Mouse (Mus musculus) CH12.LX (cell line): ENCODE measurements around the gene Mturn. TPM values are rescaled to one million over a fixed set of nuclear protein-coding genes. Genes with fewer than 3 reads are reported as not detected.

Experiments used
- DNase-seq: peaks from one replicate; pipeline ENCODE4 v3.0.0-alpha.2; 2013; ENCODE audit errors: extremely low read depth
- H3K27ac ChIP-seq: 2 replicates; pipeline ENCODE4 v1.5.1; 2012; ENCODE audit warnings: low read depth, mild to moderate bottlenecking, control low read depth, moderate library complexity; ENCODE audit not compliant: insufficient read depth
- H3K27me3 ChIP-seq: replicated peaks from 2 replicates; pipeline ENCODE3; 2012; ENCODE audit warnings: inconsistent platforms
- H3K36me3 ChIP-seq, 2 experiments: replicated peaks in 1 of 2; 2 replicates each; pipeline versions ENCODE3 to v1.6.1; 2012; ENCODE audit warnings: inconsistent platforms in 1 of 2, low read length in 1 of 2, mild to moderate bottlenecking in 1 of 2, mixed read lengths in 1 of 2, moderate library complexity in 1 of 2; ENCODE audit not compliant: control insufficient read depth in 1 of 2, insufficient read depth in 1 of 2
- H3K4me1 ChIP-seq, 2 experiments: 2 replicates each; pipeline ENCODE4 v1.6.1; 2012; ENCODE audit warnings: inconsistent platforms in 1 of 2, moderate library complexity in 1 of 2; ENCODE audit not compliant: insufficient read depth in 2 of 2, control insufficient read depth in 1 of 2
- H3K4me2 ChIP-seq: 2 replicates; pipeline ENCODE4 v1.6.1; 2012; ENCODE audit warnings: low read depth, mild to moderate bottlenecking, control low read depth; ENCODE audit not compliant: poor library complexity, insufficient read depth, severe bottlenecking
- H3K4me3 ChIP-seq, 3 experiments: fragments of 150-350 bp in 1 of 3; sonication (generic) in 1 of 3; replicated peaks in 1 of 3; 2 replicates each; pipeline versions ENCODE3 to v1.5.1; 2011 to 2012; ENCODE audit warnings: low read depth in 2 of 3, low read length in 2 of 3, mild to moderate bottlenecking in 2 of 3, moderate library complexity in 2 of 3, control low read depth in 1 of 3, improper control_type of control experiment in 1 of 3, inconsistent platforms in 1 of 3, mixed read lengths in 1 of 3; ENCODE audit not compliant: poor library complexity in 1 of 3
- H3K79me2 ChIP-seq: replicated peaks from 2 replicates; pipeline ENCODE4 v1.6.1; 2012; ENCODE audit warnings: mild to moderate bottlenecking, moderate library complexity; ENCODE audit not compliant: control insufficient read depth, poor library complexity, insufficient read depth, severe bottlenecking; ENCODE audit errors: extremely low read depth
- H3K9ac ChIP-seq: 2 replicates; pipeline ENCODE4 v1.6.1; 2012; ENCODE audit warnings: low read depth, mild to moderate bottlenecking, control low read depth, moderate library complexity; ENCODE audit not compliant: insufficient read depth
- H3K9me3 ChIP-seq: replicated peaks from 2 replicates; pipeline ENCODE3; 2012; ENCODE audit warnings: low read length, inconsistent platforms, mixed read lengths
- BHLHE40 ChIP-seq: IDR thresholded peaks from 2 replicates; pipeline ENCODE4 v1.6.1; 2011; ENCODE audit warnings: mild to moderate bottlenecking, low read depth, low read length, improper control_type of control experiment
- CHD1 ChIP-seq: IDR thresholded peaks from 2 replicates; pipeline ENCODE4 v1.6.1; 2012; ENCODE audit warnings: low read depth, low read length, improper control_type of control experiment, inconsistent platforms
- CHD2 ChIP-seq: IDR thresholded peaks from 2 replicates; pipeline ENCODE4 v1.6.1; 2011; ENCODE audit warnings: low read length, improper control_type of control experiment
- CTCF ChIP-seq, 2 experiments: IDR thresholded peaks in 1 of 2; conservative IDR thresholded peaks in 1 of 2; 2 replicates each; pipeline ENCODE4 v1.5.1; 2011 to 2012; ENCODE audit warnings: low read depth in 2 of 2, low read length in 2 of 2, improper control_type of control experiment in 1 of 2, inconsistent platforms in 1 of 2, mild to moderate bottlenecking in 1 of 2, moderate library complexity in 1 of 2
- E2F4 ChIP-seq: IDR thresholded peaks from 2 replicates; pipeline ENCODE4 v1.6.1; 2011; ENCODE audit warnings: low read depth, low read length, improper control_type of control experiment; ENCODE audit not compliant: insufficient replicate concordance
- ELF1 ChIP-seq: IDR thresholded peaks from 2 replicates; pipeline ENCODE4 v1.6.1; 2014; ENCODE audit warnings: low read depth, mild to moderate bottlenecking, inconsistent platforms, low read length, improper control_type of control experiment
- EP300 ChIP-seq: IDR thresholded peaks from 2 replicates; pipeline ENCODE4 v1.6.1; 2011; ENCODE audit warnings: low read length, improper control_type of control experiment
- ETS1 ChIP-seq: conservative IDR thresholded peaks from 2 replicates; pipeline ENCODE4 v1.6.1; 2012; ENCODE audit warnings: low read depth, mild to moderate bottlenecking, inconsistent platforms, low read length, improper control_type of control experiment, moderate library complexity
- GABPA ChIP-seq: IDR thresholded peaks from 2 replicates; pipeline ENCODE4 v1.6.1; 2012; ENCODE audit warnings: low read depth, low read length, improper control_type of control experiment, inconsistent platforms; ENCODE audit not compliant: insufficient replicate concordance
- HCFC1 ChIP-seq: IDR thresholded peaks from 2 replicates; pipeline ENCODE4 v1.6.1; 2012; ENCODE audit warnings: low read depth, mild to moderate bottlenecking, inconsistent platforms, low read length, improper control_type of control experiment
- IRF4 ChIP-seq: IDR thresholded peaks from 2 replicates; pipeline ENCODE4 v1.6.1; 2014; ENCODE audit warnings: low read depth, mild to moderate bottlenecking, inconsistent platforms, low read length, improper control_type of control experiment
- JUN ChIP-seq: IDR thresholded peaks from 2 replicates; pipeline ENCODE4 v1.6.1; 2011; ENCODE audit warnings: low read depth, mild to moderate bottlenecking, low read length, improper control_type of control experiment, moderate library complexity; ENCODE audit not compliant: insufficient read depth
- JUND ChIP-seq: conservative IDR thresholded peaks from 2 replicates; pipeline ENCODE4 v1.6.1; 2011; ENCODE audit warnings: low read depth, low read length, improper control_type of control experiment
- KAT2A ChIP-seq: IDR thresholded peaks from 2 replicates; pipeline ENCODE4 v1.6.1; 2012; ENCODE audit warnings: low read length, improper control_type of control experiment, inconsistent platforms; ENCODE audit not compliant: insufficient replicate concordance
- MAFK ChIP-seq: IDR thresholded peaks from 2 replicates; pipeline ENCODE4 v1.6.1; 2011; ENCODE audit warnings: low read length, improper control_type of control experiment; ENCODE audit not compliant: insufficient replicate concordance
- MAX ChIP-seq: IDR thresholded peaks from 2 replicates; pipeline ENCODE4 v1.6.1; 2011; ENCODE audit warnings: low read length, improper control_type of control experiment
- MAZ ChIP-seq: IDR thresholded peaks from 2 replicates; pipeline ENCODE4 v1.6.1; 2012; ENCODE audit warnings: low read depth, mild to moderate bottlenecking, inconsistent platforms, low read length, improper control_type of control experiment, moderate library complexity
- MEF2A ChIP-seq: IDR thresholded peaks from 2 replicates; pipeline ENCODE4 v1.6.1; 2014; ENCODE audit warnings: low read depth, mild to moderate bottlenecking, inconsistent platforms, low read length, improper control_type of control experiment, borderline replicate concordance
- MXI1 ChIP-seq: IDR thresholded peaks from 2 replicates; pipeline ENCODE4 v1.6.1; 2011; ENCODE audit warnings: mild to moderate bottlenecking, low read depth, low read length, improper control_type of control experiment
- MYC ChIP-seq: IDR thresholded peaks from 2 replicates; pipeline ENCODE4 v1.6.1; 2011; ENCODE audit warnings: low read depth, mild to moderate bottlenecking, improper control_type of control experiment, low read length
- NELFE ChIP-seq: IDR thresholded peaks from 2 replicates; pipeline ENCODE4 v1.6.1; 2011; ENCODE audit warnings: low read depth, low read length, improper control_type of control experiment
- NRF1 ChIP-seq: IDR thresholded peaks from 2 replicates; pipeline ENCODE4 v1.6.1; 2014; ENCODE audit warnings: low read depth, mild to moderate bottlenecking, inconsistent platforms, low read length, improper control_type of control experiment, moderate library complexity
- PAX5 ChIP-seq: IDR thresholded peaks from 2 replicates; pipeline ENCODE4 v1.6.1; 2012; ENCODE audit warnings: low read length, inconsistent platforms, mixed read lengths
- POLR2A ChIP-seq: IDR thresholded peaks from 2 replicates; pipeline ENCODE4 v1.6.1; 2011; ENCODE audit warnings: low read depth, mild to moderate bottlenecking, improper control_type of control experiment, low read length
- POLR2AphosphoS2 ChIP-seq: IDR thresholded peaks from 2 replicates; pipeline ENCODE4 v1.6.1; 2011; ENCODE audit warnings: low read depth, low read length, improper control_type of control experiment
- RAD21 ChIP-seq: IDR thresholded peaks from 2 replicates; pipeline ENCODE4 v1.6.1; 2011; ENCODE audit warnings: low read depth, mild to moderate bottlenecking, low read length, improper control_type of control experiment, moderate library complexity
- RCOR1 ChIP-seq: conservative IDR thresholded peaks from 2 replicates; pipeline ENCODE4 v1.6.1; 2012; ENCODE audit warnings: low read depth, mild to moderate bottlenecking, inconsistent platforms, low read length, improper control_type of control experiment
- SIN3A ChIP-seq: IDR thresholded peaks from 2 replicates; pipeline ENCODE4 v1.6.1; 2012; ENCODE audit warnings: low read length, improper control_type of control experiment, inconsistent platforms
- SMC3 ChIP-seq: IDR thresholded peaks from 2 replicates; pipeline ENCODE4 v1.6.1; 2011; ENCODE audit warnings: low read depth, low read length, improper control_type of control experiment
- TBP ChIP-seq: conservative IDR thresholded peaks from 2 replicates; pipeline ENCODE4 v1.6.1; 2011; ENCODE audit warnings: low read depth, low read length, improper control_type of control experiment
- TCF12 ChIP-seq: IDR thresholded peaks from 2 replicates; pipeline ENCODE4 v1.6.1; 2014; ENCODE audit warnings: low read depth, mild to moderate bottlenecking, inconsistent platforms, low read length, improper control_type of control experiment
- UBTF ChIP-seq: IDR thresholded peaks from 2 replicates; pipeline ENCODE4 v1.6.1; 2012; ENCODE audit warnings: low read depth, mild to moderate bottlenecking, inconsistent platforms, low read length, improper control_type of control experiment, moderate library complexity
- USF1 ChIP-seq: IDR thresholded peaks from 2 replicates; pipeline ENCODE4 v1.6.1; 2014; ENCODE audit warnings: low read depth, mild to moderate bottlenecking, inconsistent platforms, low read length, improper control_type of control experiment
- USF2 ChIP-seq: conservative IDR thresholded peaks from 2 replicates; pipeline ENCODE4 v1.6.1; 2011; ENCODE audit warnings: low read depth, low read length, improper control_type of control experiment
- ZC3H11A ChIP-seq: IDR thresholded peaks from 2 replicates; pipeline ENCODE4 v1.6.1; 2012; ENCODE audit warnings: low read depth, mild to moderate bottlenecking, inconsistent platforms, low read length, improper control_type of control experiment
- ZKSCAN1 ChIP-seq: IDR thresholded peaks from 2 replicates; pipeline ENCODE4 v1.6.1; 2012; ENCODE audit warnings: low read depth, inconsistent platforms, low read length, improper control_type of control experiment, borderline replicate concordance
- ZMIZ1 ChIP-seq: IDR thresholded peaks from 2 replicates; pipeline ENCODE4 v1.6.1; 2012; ENCODE audit warnings: low read depth, mild to moderate bottlenecking, inconsistent platforms, low read length, improper control_type of control experiment
- ZNF384 ChIP-seq: IDR thresholded peaks from 2 replicates; pipeline ENCODE4 v1.6.1; 2012; ENCODE audit warnings: low read depth, low read length, improper control_type of control experiment, inconsistent platforms
- dilution Hi-C: fragments of 300-500 bp; cut with MboI; formaldehyde crosslinking; loops from 2 replicates; pipeline ENCODE4 v1.14.3; 2020; ENCODE audit warnings: low sequenced_read_pairs; ENCODE audit not compliant: extremely low pct_unique_long_range_greater_than_20kb, extremely low pct_ligation_motif_present
- in situ Hi-C: fragments of 300-500 bp; cut with MboI; formaldehyde crosslinking; loops from 3 replicates; pipeline ENCODE4 v1.14.3; 2019; ENCODE audit warnings: low sequenced_read_pairs, low pct_ligation_motif_present, low pct_unique_long_range_greater_than_20kb, mixed read lengths
- polyA plus RNA-seq: library from polyadenylated mRNA; unstranded; fragments of >175 nt; gene quantifications from 2 replicates; pipeline ENCODE4 v1.2.1, GENCODE M21; 2012; ENCODE audit warnings: low read depth; ENCODE audit not compliant: insufficient read length
- total RNA-seq, 2 experiments: library from RNA; depleted of rRNA; stranded (reverse); fragments of 300-350 nt in 1 of 2; fragments of >200 nt in 1 of 2; gene quantifications; 2 replicates each; pipeline ENCODE4 v1.2.3; 2012 to 2014

Mturn gene
- total and polyA plus RNA-seq, 3 experiments: 0.06 to 0.25 (median 0.20) TPM

DNA sequence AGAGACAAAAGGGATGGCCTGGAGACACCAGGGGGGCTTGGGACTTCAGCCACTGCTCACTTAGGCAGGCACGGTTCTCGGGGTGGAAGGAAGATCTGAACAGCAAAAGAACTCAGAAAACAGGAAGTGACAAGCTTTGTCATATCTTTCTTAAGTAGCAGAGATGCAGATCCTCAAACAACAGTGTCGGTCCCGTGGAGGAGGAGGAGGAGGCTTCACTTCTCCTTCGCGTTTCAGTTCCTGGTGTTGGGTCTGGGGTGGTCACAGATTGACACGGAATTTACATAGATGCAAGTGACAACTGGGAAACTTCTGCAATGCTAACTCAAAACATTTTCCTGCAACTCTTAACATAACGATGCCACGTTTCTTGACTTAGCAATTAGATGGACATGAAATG, 54.7 kb downstream of the Mturn start:
- H3K27me3 ChIP-seq: no peaks in the 10 kb centered on the region
- H3K4me1 ChIP-seq: peaks cover 18 to 37% of the 10 kb centered on the region in 2 experiments
- H3K36me3 ChIP-seq: no peaks in the 10 kb centered on the region
- TF ChIP-seq USF1 (no peak), MAX (peak; percentile 44; the same call in 1 of the 2 replicates), BHLHE40 (peak; percentile 92), KAT2A (no peak), RCOR1 (no peak), PAX5 (no peak), UBTF (no peak), ELF1 (peak; percentile 82), ZC3H11A (no peak), MAFK (0 out of 2 replicates have a peak, but pooled peaks have one; percentile 51), GABPA (no peak), HCFC1 (no peak), POLR2AphosphoS2 (no peak), ZMIZ1 (no peak), IRF4 (peak; percentile 95), JUN (peak; percentile 27), MAZ (no peak), SMC3 (no peak), USF2 (no peak), EP300 (peak; percentile 91), ZKSCAN1 (no peak), CHD1 (peak; percentile 42; the same call in 1 of the 2 replicates), E2F4 (no peak), NELFE (no peak), POLR2A (no peak), SIN3A (peak; percentile 50; the same call in 1 of the 2 replicates), CTCF (conservative IDR thresholded peaks at IDR 0.05 in 1 of 2, IDR thresholded peaks at IDR 0.05 in 1 of 2; ENCODE audit: low read depth in 2 of 2, low read length in 2 of 2) (no peak), TCF12 (0 out of 2 replicates have a peak, but pooled peaks have one; percentile 40), ZNF384 (peak; percentile 7; the same call in 1 of the 2 replicates), NRF1 (no peak), MYC (no peak), RAD21 (no peak), TBP (no peak), MEF2A (peak; percentile 53; the same call in 1 of the 2 replicates), CHD2 (peak; percentile 55; the same call in 1 of the 2 replicates), MXI1 (no peak), ETS1 (peak; percentile 68), JUND (peak; percentile 55; the same call in 1 of the 2 replicates)
- TF ChIP-seq, all 38 proteins: peak for 15
- Histone ChIP-seq H3K4me3 (no peak overlapping the region), H3K4me2 (peak overlapping the region; percentile 44), H3K79me2 (no peaks in the 10 kb centered on the region), H3K27ac (no peak overlapping the region), H3K9ac (no peak overlapping the region), H3K9me3 (no peaks in the 10 kb centered on the region)
- DNase-seq: peak; percentile 92
- dilution Hi-C loops: no loop called here
- in situ Hi-C loops: no loop called here
